Mouse (Mus musculus) G1E (cell line): ENCODE results near the gene Kcnab2. TPM values are rescaled to one million over a fixed set of nuclear protein-coding genes. Genes with fewer than 3 reads are reported as not detected.

ENCODE experiments used
- ATAC-seq: 2 replicates; pipeline ENCODE4 v1.8.0; 2016; ENCODE audit warnings: mild to moderate bottlenecking; ENCODE audit not compliant: insufficient number of reproducible peaks, poor library complexity, low FRiP score, severe bottlenecking; ENCODE audit errors: extremely low read depth
- DNase-seq: peaks from one replicate; pipeline ENCODE4 v3.0.0; 2012; ENCODE audit warnings: low spot score
- H3K27me3 ChIP-seq: 2 replicates; pipeline ENCODE4 v1.6.1; 2012; ENCODE audit warnings: mild to moderate bottlenecking, low read length, inconsistent platforms; ENCODE audit not compliant: insufficient read depth
- H3K36me3 ChIP-seq: replicated peaks from 2 replicates; pipeline ENCODE3; 2012; ENCODE audit warnings: mild to moderate bottlenecking, inconsistent platforms
- H3K4me1 ChIP-seq: 2 replicates; pipeline ENCODE4 v1.6.1; 2012; ENCODE audit warnings: low read depth, low read length, inconsistent platforms, mixed read lengths; ENCODE audit not compliant: insufficient read depth
- H3K4me3 ChIP-seq: 2 replicates; pipeline ENCODE4 v1.5.1; 2012; ENCODE audit warnings: low read depth, mild to moderate bottlenecking, inconsistent platforms, low read length, moderate library complexity, mixed read lengths
- H3K9me3 ChIP-seq: replicated peaks from 2 replicates; pipeline ENCODE4 v1.6.1; 2012; ENCODE audit warnings: inconsistent platforms
- CTCF ChIP-seq: IDR thresholded peaks from 2 replicates; pipeline ENCODE4 v1.5.1; 2012; ENCODE audit warnings: low read depth, low read length, inconsistent platforms, mixed read lengths
- GATA1 ChIP-seq: IDR thresholded peaks from 2 replicates; pipeline ENCODE4 v1.6.1; 2012; ENCODE audit warnings: borderline replicate concordance, low read length, inconsistent platforms, mixed read lengths
- GATA2 ChIP-seq: IDR thresholded peaks from 2 replicates; pipeline ENCODE4 v1.6.1; 2012; ENCODE audit warnings: low read depth, low read length, inconsistent platforms, borderline replicate concordance
- POLR2AphosphoS5 ChIP-seq: IDR thresholded peaks from 2 replicates; pipeline ENCODE4 v1.6.1; 2012; ENCODE audit warnings: low read depth, low read length, inconsistent platforms; ENCODE audit not compliant: insufficient replicate concordance
- TAL1 ChIP-seq: conservative IDR thresholded peaks from 2 replicates; pipeline ENCODE4 v1.6.1; 2012; ENCODE audit warnings: low read depth, low read length, inconsistent platforms, mixed read lengths
- polyA plus RNA-seq: library from polyadenylated mRNA; stranded (reverse); fragments of >175 nt; gene quantifications from 2 replicates; pipeline ENCODE4 v1.2.3, GENCODE M21; 2012
- total RNA-seq, 2 experiments: library from RNA; stranded (forward) in 1 of 2; stranded (reverse) in 1 of 2; fragments of 200-1000 nt in 1 of 2; fragments of >200 nt in 1 of 2; fragmentation: Nextera tagmentation in 1 of 2; gene quantifications; 2 replicates each; pipeline ENCODE4 v1.2.3; 2014 to 2017

The Kcnab2 gene
- total and polyA plus RNA-seq, 3 experiments = 0.02 TPM; not detected in 2

GRCm38 (mm10) chr4:152476427-152477023 lies 1.1 kb downstream of the Kcnab2 start, which contains the start of gene Nphp4:
Gene Nphp4 (plus strand): TSS chr4:152476706.
- Histone ChIP-seq H3K4me1 (no peaks in the 10 kb centered on the region), H3K9me3 (peaks cover 94% of the 10 kb centered on the region), H3K4me3 (peak within 1 kb of the TSS; percentile 40; the same call in 1 of the 2 replicates), H3K36me3 (no peaks in the 10 kb centered on the region), H3K27me3 (no peaks in the 10 kb centered on the region; the same call in 1 of the 2 replicates)
- no peak for TF ChIP-seq TAL1
- TF ChIP-seq CTCF = no peak
- TF ChIP-seq GATA1 = no peak
- TF ChIP-seq GATA2 = no peak
- TF ChIP-seq POLR2AphosphoS5 = no peak
- DNase-seq = no peak
- no peak for ATAC-seq

- Histone ChIP-seq H3K9me3 (peaks cover 93% of the 10 kb centered on the region), H3K36me3 (no peaks in the 10 kb centered on the region), H3K4me1 (no peaks in the 10 kb centered on the region), H3K27me3 (no peaks in the 10 kb centered on the region; the same call in 1 of the 2 replicates), H3K4me3 (no peak overlapping the region)
- ATAC-seq (no peak), DNase-seq (no peak)
- no peak for TF ChIP-seq GATA1
- no peak for TF ChIP-seq POLR2AphosphoS5
- no peak for TF ChIP-seq GATA2
- TF ChIP-seq CTCF = no peak
- TF ChIP-seq TAL1 = no peak
Measured at GRCm38 (mm10) chr4:152475941-152476340, 1.7 kb downstream of the Kcnab2 start.

GRCm38 (mm10) chr4:152467951-152468350 lies 9.7 kb downstream of the Kcnab2 start:
- Histone ChIP-seq H3K36me3 (no peaks in the 10 kb centered on the region), H3K4me3 (no peak overlapping the region), H3K4me1 (no peaks in the 10 kb centered on the region), H3K9me3 (peaks cover 97% of the 10 kb centered on the region), H3K27me3 (0 out of 2 replicates have a peak, but pooled peaks cover 3% of the 10 kb centered on the region)
- TF ChIP-seq GATA2 (no peak), GATA1 (no peak), POLR2AphosphoS5 (no peak), TAL1 (no peak), CTCF (no peak)
- DNase-seq (no peak), ATAC-seq (no peak)

- Histone ChIP-seq H3K36me3 (no peaks in the 10 kb centered on the region), H3K9me3 (peaks cover 97% of the 10 kb centered on the region), H3K4me1 (no peaks in the 10 kb centered on the region), H3K27me3 (0 out of 2 replicates have a peak, but pooled peaks cover 3% of the 10 kb centered on the region), H3K4me3 (no peak overlapping the region)
- TF ChIP-seq GATA2 = no peak
- no peak for TF ChIP-seq GATA1
- TF ChIP-seq TAL1 = no peak
- no peak for TF ChIP-seq POLR2AphosphoS5
- TF ChIP-seq CTCF = no peak
- ATAC-seq = no peak
- DNase-seq = no peak
Measured at GRCm38 (mm10) chr4:152466601-152467000, 11.1 kb downstream of the Kcnab2 start.

- peaks cover 96% of the 10 kb centered on the region for H3K9me3 ChIP-seq
- 0 out of 2 replicates have a peak, but pooled peaks cover 3% of the 10 kb centered on the region for H3K27me3 ChIP-seq
- no peak for TF ChIP-seq TAL1
- TF ChIP-seq GATA2 = no peak
- no peak for TF ChIP-seq CTCF
- no peak for TF ChIP-seq GATA1
- no peak for TF ChIP-seq POLR2AphosphoS5
- H3K4me3 ChIP-seq = no peak overlapping the region
- H3K36me3 ChIP-seq = no peaks in the 10 kb centered on the region
- H3K4me1 ChIP-seq = no peaks in the 10 kb centered on the region
- ATAC-seq (no peak), DNase-seq (no peak)
Measured at GRCm38 (mm10) chr4:152465116-152465515, 12.6 kb downstream of the Kcnab2 start.

- ATAC-seq (no peak), DNase-seq (no peak)
- no peaks in the 10 kb centered on the region for H3K4me1 ChIP-seq
- H3K9me3 ChIP-seq = peaks cover 96% of the 10 kb centered on the region
- H3K4me3 ChIP-seq = no peak overlapping the region
- 0 out of 2 replicates have a peak, but pooled peaks cover 3% of the 10 kb centered on the region for H3K27me3 ChIP-seq
- TF ChIP-seq CTCF (no peak), POLR2AphosphoS5 (no peak), GATA1 (no peak), GATA2 (no peak), TAL1 (no peak)
- H3K36me3 ChIP-seq = no peaks in the 10 kb centered on the region
Measured at GRCm38 (mm10) chr4:152463147-152463546, 14.5 kb downstream of the Kcnab2 start.
